Mouse (Mus musculus): ENCODE results near the gene Stoml1.

DNA sequence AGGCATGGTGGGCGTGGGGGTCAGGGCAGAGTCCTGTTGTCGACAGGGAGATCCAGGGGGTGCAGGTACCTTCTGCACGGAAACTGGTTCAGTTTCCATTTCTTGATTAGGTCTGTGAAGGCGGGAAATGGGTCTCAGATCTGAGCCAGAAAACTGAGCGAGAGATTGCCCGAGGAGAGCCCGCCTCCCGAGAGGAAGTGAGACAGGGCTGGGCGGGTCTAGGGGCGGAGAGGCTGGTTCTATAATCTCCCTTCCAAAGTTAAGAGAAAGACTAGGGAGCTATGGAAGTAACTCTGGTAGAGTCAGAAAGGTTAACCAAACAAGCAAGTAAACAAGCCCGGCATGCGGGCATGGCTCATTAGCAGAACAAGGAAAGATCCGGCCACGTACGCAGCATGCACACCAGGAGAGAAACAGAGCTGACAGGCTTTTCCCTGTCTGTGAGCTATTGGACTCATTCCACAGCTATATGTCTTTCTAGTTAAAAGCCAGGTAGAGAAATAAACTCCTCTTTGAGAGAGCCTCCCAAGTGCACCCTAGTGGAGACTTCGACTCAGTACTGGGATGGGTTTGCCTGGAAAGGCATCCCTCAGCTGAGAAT is 3.3 kb upstream of the Stoml1 start, which contains the start of gene Pml:
- 0 out of 2 replicates have a peak, but pooled peaks have one; percentile 32 for TF ChIP-seq POLR2A (IDR thresholded peaks at IDR 0.05; ENCODE audit: borderline replicate concordance, extremely low read depth, low read depth, low read length)
- no peak for TF ChIP-seq CTCF (IDR thresholded peaks at IDR 0.05; ENCODE audit: insufficient read depth, low read length)

All from lung, adult 2 months (tissue).